Mouse (Mus musculus): Measurements from ENCODE around the gene Nrbp1. TPM values are rescaled to one million over a fixed set of nuclear protein-coding genes. Genes with fewer than 3 reads are reported as not detected.

The Nrbp1 gene
- polyA plus RNA-seq, 1 experiment: 59.1 TPM

GRCm38 (mm10) chr5:31290521-31291360, 50.1 kb downstream of the Nrbp1 start, which contains the start of gene Ift172:
Gene Ift172, minus strand, starts transcription at chr5:31291116.
- H3K79me3 ChIP-seq (ENCODE audit: low read depth): no peaks in the 10 kb centered on the region
- H3K79me2 ChIP-seq (ENCODE audit: control insufficient read depth, insufficient read depth): no peaks in the 10 kb centered on the region
- peaks cover 4% of the 10 kb centered on the region for H3K36me3 ChIP-seq (ENCODE audit: control insufficient read depth, insufficient read depth)
- no peaks in the 10 kb centered on the region for H3K27me3 ChIP-seq (ENCODE audit: control insufficient read depth, insufficient read depth, insufficient read length)
- peak; percentile 39 for TF ChIP-seq USF1 (IDR thresholded peaks at IDR 0.05; ENCODE audit: low read depth)
- TF ChIP-seq FOSL1 (IDR thresholded peaks at IDR 0.05; ENCODE audit: insufficient read depth, low read length, poor library complexity, severe bottlenecking): no peak
- TF ChIP-seq MYOG (IDR thresholded peaks at IDR 0.05; ENCODE audit: control insufficient read depth, extremely low read depth, insufficient read length): no peak
- peak within 1 kb of the TSS; percentile 49 for H3K4me3 ChIP-seq (ENCODE audit: insufficient read depth, poor library complexity, severe bottlenecking)
- peak within 1 kb of the TSS; percentile 53 for H3ac ChIP-seq (ENCODE audit: control insufficient read depth, insufficient read length, low read depth)

- H3K79me3 ChIP-seq (ENCODE audit: low read depth): no peaks in the 10 kb centered on the region
- H3K36me3 ChIP-seq (ENCODE audit: control insufficient read depth, insufficient read depth): peaks cover 1% of the 10 kb centered on the region
- no peaks in the 10 kb centered on the region for H3K79me2 ChIP-seq (ENCODE audit: control insufficient read depth, insufficient read depth)
- H3ac ChIP-seq (ENCODE audit: control insufficient read depth, insufficient read length, low read depth): no peak overlapping the region
- no peaks in the 10 kb centered on the region for H3K27me3 ChIP-seq (ENCODE audit: control insufficient read depth, insufficient read depth, insufficient read length)
- peak overlapping the region; percentile 25 for H3K4me3 ChIP-seq (ENCODE audit: insufficient read depth, poor library complexity, severe bottlenecking)
- TF ChIP-seq MYOD1 (IDR thresholded peaks at IDR 0.05; ENCODE audit: control insufficient read depth, insufficient read length, low read depth) (no peak), CTCF (IDR thresholded peaks at IDR 0.05; ENCODE audit: control insufficient read depth, insufficient read depth, insufficient read length) (no peak), USF1 (IDR thresholded peaks at IDR 0.05; ENCODE audit: low read depth) (no peak), MYOG (IDR thresholded peaks at IDR 0.05; ENCODE audit: control insufficient read depth, extremely low read depth, insufficient read length) (no peak), CEBPB (IDR thresholded peaks at IDR 0.05; ENCODE audit: low read depth) (no peak), MAX (IDR thresholded peaks at IDR 0.05) (no peak), FOSL1 (IDR thresholded peaks at IDR 0.05; ENCODE audit: insufficient read depth, low read length, poor library complexity, severe bottlenecking) (no peak)
These were observed 50.7 kb downstream of the Nrbp1 start for GRCm38 (mm10) chr5:31291361-31291688.

- H3K36me3 ChIP-seq (ENCODE audit: control insufficient read depth, insufficient read depth): no peaks in the 10 kb centered on the region
- peak overlapping the region; percentile 59 for H3ac ChIP-seq (ENCODE audit: control insufficient read depth, insufficient read length, low read depth)
- no peaks in the 10 kb centered on the region for H3K79me3 ChIP-seq (ENCODE audit: low read depth)
- TF ChIP-seq MYOG (IDR thresholded peaks at IDR 0.05; ENCODE audit: control insufficient read depth, extremely low read depth, insufficient read length): no peak
- no peak for TF ChIP-seq MYOD1 (IDR thresholded peaks at IDR 0.05; ENCODE audit: control insufficient read depth, insufficient read length, low read depth)
- TF ChIP-seq CTCF (IDR thresholded peaks at IDR 0.05; ENCODE audit: control insufficient read depth, insufficient read depth, insufficient read length): no peak
- no peak for TF ChIP-seq FOSL1 (IDR thresholded peaks at IDR 0.05; ENCODE audit: insufficient read depth, low read length, poor library complexity, severe bottlenecking)
- TF ChIP-seq CEBPB (IDR thresholded peaks at IDR 0.05; ENCODE audit: low read depth): no peak
- no peak for TF ChIP-seq USF1 (IDR thresholded peaks at IDR 0.05; ENCODE audit: low read depth)
- no peak for TF ChIP-seq MAX (IDR thresholded peaks at IDR 0.05)
- H3K79me2 ChIP-seq (ENCODE audit: control insufficient read depth, insufficient read depth): no peaks in the 10 kb centered on the region
- H3K27me3 ChIP-seq (ENCODE audit: control insufficient read depth, insufficient read depth, insufficient read length): peaks cover 16% of the 10 kb centered on the region
- H3K4me3 ChIP-seq (ENCODE audit: insufficient read depth, poor library complexity, severe bottlenecking): peak overlapping the region; percentile 26
These were observed 54.4 kb downstream of the Nrbp1 start for GRCm38 (mm10) chr5:31294964-31295605.

- Histone ChIP-seq H3K36me3 (ENCODE audit: control insufficient read depth, insufficient read depth) (no peaks in the 10 kb centered on the region), H3K79me3 (ENCODE audit: low read depth) (no peaks in the 10 kb centered on the region), H3K27me3 (ENCODE audit: control insufficient read depth, insufficient read depth, insufficient read length) (peaks cover 21% of the 10 kb centered on the region), H3ac (ENCODE audit: control insufficient read depth, insufficient read length, low read depth) (peak within 1 kb of the TSS; percentile 59), H3K4me3 (ENCODE audit: insufficient read depth, poor library complexity, severe bottlenecking) (peak within 1 kb of the TSS; percentile 26), H3K79me2 (ENCODE audit: control insufficient read depth, insufficient read depth) (no peaks in the 10 kb centered on the region)
- TF ChIP-seq FOSL1 (IDR thresholded peaks at IDR 0.05; ENCODE audit: insufficient read depth, low read length, poor library complexity, severe bottlenecking) (no peak), CEBPB (IDR thresholded peaks at IDR 0.05; ENCODE audit: low read depth) (no peak), MAX (IDR thresholded peaks at IDR 0.05) (no peak), CTCF (IDR thresholded peaks at IDR 0.05; ENCODE audit: control insufficient read depth, insufficient read depth, insufficient read length) (no peak)
These were observed 55.0 kb downstream of the Nrbp1 start, which contains the start of gene Fndc4 for GRCm38 (mm10) chr5:31295606-31296141. Gene Fndc4, minus strand, starts transcription at chr5:31296080.

- Histone ChIP-seq H3K27me3 (ENCODE audit: control insufficient read depth, insufficient read depth, insufficient read length) (peaks cover 25% of the 10 kb centered on the region), H3K79me3 (ENCODE audit: low read depth) (no peaks in the 10 kb centered on the region), H3K36me3 (ENCODE audit: control insufficient read depth, insufficient read depth) (no peaks in the 10 kb centered on the region), H3K79me2 (ENCODE audit: control insufficient read depth, insufficient read depth) (no peaks in the 10 kb centered on the region), H3ac (ENCODE audit: control insufficient read depth, insufficient read length, low read depth) (no peak within 1 kb of the TSS), H3K4me3 (ENCODE audit: insufficient read depth, poor library complexity, severe bottlenecking) (no peak within 1 kb of the TSS)
- no peak for TF ChIP-seq MAX (IDR thresholded peaks at IDR 0.05)
- TF ChIP-seq FOSL1 (IDR thresholded peaks at IDR 0.05; ENCODE audit: insufficient read depth, low read length, poor library complexity, severe bottlenecking): no peak
- TF ChIP-seq CTCF (IDR thresholded peaks at IDR 0.05; ENCODE audit: control insufficient read depth, insufficient read depth, insufficient read length): no peak
- no peak for TF ChIP-seq CEBPB (IDR thresholded peaks at IDR 0.05; ENCODE audit: low read depth)
- TF ChIP-seq MYOD1 (IDR thresholded peaks at IDR 0.05; ENCODE audit: control insufficient read depth, insufficient read length, low read depth): no peak
- TF ChIP-seq MYOG (IDR thresholded peaks at IDR 0.05; ENCODE audit: control insufficient read depth, extremely low read depth, insufficient read length): no peak
- no peak for TF ChIP-seq USF1 (IDR thresholded peaks at IDR 0.05; ENCODE audit: low read depth)
These were observed 56.5 kb downstream of the Nrbp1 start, which contains the start of gene Gckr for GRCm38 (mm10) chr5:31297047-31297757. Gene Gckr, plus strand, starts transcription at chr5:31297443.

Measured in C2C12 (cell line).